Mouse (Mus musculus) left cerebral cortex, postnatal 4 days (tissue): ENCODE results near the gene Treml2. TPM values are rescaled to one million over a fixed set of nuclear protein-coding genes. Genes with fewer than 3 reads are reported as not detected.
"Not testable (repeated sequence)": the region's sequence is repeated elsewhere in the genome, so short reads cannot be mapped to it uniquely, and the experiment has no call there.

Source experiments
- DNase-seq: peaks from one replicate; pipeline ENCODE4 v3.0.0-alpha.2; 2022
- intact Hi-C: fragments of 180-260 bp; cut with DNase I; formaldehyde crosslinking; loops from one replicate; pipeline ENCODE4 v1.15.1; 2025
- total RNA-seq, 2 experiments: library from RNA; stranded (reverse); gene quantifications; 2 replicates each; pipeline ENCODE4 v1.2.3; 2021

Gene Treml2
- total RNA-seq, 2 experiments from 2014 or later: 0.14 to 0.28 TPM

DNA sequence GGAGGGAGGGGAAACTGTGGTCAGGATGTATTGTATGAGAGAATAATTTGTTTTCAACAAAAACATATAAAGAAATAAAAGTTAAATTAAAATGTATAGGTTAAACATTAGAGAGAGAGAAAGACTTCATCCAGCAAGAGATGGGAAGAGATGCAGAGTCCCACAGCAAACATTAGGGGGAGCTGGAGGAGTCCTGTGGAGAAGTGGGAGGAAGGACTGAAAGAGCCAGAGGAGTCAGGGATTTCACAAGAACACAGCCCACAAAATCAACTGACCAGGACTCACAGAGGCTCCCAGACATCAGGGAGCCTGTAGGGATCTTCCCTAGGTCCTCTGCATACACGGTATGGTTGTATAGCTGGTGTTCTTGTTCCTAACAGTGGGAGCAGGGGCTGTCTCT, 12.5 kb upstream of the Treml2 start:
- no peak for DNase-seq
- intact Hi-C loops: no loop called here

DNA sequence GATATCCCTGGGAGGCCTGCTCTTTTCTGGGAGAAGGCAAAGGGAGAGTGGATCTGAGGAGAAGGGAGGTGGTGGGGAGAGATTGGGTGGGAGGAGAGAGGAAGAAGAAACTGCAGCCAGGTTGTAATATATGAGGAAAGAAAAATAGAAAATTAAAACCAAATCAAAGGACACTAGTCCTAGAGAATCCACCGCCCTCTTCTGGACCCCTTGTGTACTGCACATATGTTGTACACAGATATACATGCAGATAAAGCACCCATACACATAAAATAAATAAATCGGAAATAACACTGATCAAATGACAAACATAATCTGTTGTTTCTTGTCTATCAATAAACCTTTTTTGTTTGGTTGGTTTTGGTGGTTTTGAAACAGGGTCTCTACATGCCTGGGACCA, 12.0 kb upstream of the Treml2 start:
- intact Hi-C loops: no loop called here
- DNase-seq: no peak

DNA sequence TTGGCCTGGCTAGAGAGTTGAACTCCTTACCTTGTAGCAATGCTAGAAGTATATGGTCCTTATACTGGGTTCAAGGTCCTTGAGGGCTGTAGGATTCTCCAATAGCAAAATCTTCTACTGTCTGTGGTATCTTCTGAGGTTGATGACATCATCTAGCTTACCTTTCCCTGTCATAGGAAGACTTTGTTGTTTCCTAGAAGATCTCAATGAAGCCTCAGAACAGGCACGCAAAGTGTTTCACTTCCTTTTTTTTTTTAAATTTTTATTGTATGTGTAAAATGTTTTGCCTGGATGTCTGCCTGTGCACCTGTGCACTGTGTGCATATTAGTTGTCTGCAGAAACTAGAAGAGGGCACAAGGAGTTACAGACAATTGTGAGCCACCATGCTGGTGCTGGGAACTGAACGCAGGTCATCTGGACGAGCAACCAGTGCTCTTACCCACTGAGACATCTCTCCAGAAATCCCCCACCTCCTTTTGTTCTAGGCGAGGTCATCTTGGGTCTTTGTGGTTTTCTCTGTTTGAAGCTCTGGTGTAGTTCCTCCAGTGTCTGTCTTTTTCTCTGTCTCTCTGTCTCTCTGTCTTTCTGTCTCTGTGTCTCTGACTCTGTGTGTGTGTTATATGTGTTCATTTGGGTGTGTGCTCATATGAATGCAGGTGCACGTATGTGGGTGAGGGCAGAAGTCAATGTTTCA, 5.7 kb upstream of the Treml2 start:
- intact Hi-C loops: no loop called here
- no peak for DNase-seq

DNA sequence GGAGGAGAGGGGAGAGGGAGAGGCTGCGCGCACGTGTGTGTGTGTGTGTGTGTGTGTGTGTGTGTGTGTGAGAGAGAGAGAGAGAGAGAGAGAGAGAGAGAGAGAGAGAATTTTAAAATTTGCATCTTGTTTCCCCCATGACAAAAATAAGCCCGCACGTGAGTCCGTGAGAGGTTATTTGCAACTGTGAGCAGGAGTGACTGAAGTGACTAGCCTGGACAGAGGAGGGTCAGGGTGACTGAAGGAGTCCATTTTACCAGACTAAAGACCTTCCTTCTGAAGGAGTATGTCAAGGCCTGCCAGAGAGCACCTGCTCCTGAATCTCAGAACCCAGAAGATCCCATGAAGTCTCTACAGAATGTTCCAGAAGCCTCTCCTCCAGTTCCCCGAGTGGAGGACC, 458 bp downstream of the Treml2 start:
- no peak for DNase-seq
- intact Hi-C loops: no loop called here

DNA sequence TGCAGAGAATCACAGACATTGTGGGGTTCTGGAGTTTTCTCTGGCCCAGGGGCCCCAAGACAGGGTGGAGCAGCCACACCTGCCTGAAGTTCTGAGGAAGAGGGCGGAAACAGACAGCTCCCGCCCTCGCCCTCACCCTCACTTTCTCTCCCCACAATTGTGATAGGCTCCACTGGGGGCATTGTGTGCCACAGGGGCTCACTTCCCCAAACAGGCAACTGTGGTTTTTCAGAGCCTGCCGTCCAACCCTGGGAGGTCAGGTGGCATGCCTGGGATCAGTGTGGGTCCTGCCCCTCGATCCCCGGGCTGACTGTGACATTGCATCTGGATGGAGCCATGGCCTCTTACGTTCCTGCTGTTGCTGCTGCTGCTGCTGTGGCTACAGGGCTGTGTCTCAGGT, 901 bp downstream of the Treml2 start:
- DNase-seq: no peak
- intact Hi-C loops: no loop called here

DNA sequence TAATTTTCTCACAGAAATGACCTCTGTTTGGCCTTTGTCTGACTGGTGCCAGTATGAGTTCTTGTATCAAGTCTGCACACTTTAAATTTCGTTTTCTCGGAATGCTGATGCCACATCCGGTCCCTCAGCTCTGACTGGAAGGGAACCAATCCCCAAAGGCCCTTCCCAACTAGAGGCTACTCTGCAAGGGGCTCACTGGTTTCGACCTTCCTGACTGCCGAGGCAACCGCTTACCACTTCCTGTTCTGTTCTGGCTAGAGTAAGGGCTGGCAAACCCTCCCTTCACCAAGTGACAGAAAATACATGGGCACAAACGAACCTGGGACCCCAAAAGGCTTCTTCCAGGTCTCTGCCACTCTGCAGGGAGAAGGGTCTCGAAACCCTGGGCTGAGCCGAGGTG, 1.6 kb downstream of the Treml2 start:
- intact Hi-C loops: no loop called here
- DNase-seq: no peak

DNA sequence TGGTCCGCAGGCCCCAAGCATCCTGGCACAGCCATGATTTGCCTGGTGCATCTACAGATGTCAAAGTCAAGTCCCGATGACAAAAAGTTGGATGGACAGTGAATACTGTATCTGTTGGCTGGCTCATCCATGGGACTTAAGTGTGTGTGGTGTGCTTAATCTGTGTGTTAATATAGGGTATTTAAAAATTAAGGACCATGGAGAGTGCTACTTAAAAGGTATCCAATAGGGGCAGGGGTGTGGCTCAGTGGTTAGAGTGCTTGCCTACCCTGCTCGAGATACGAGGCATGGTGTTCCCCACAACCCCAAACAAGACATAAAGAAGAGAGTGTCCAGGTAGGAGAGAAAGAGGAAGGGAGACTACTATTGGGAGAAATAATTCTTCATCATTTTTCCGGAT, 2.5 kb downstream of the Treml2 start:
- intact Hi-C loops: no loop called here
- no peak for DNase-seq

- DNase-seq: no peak
- intact Hi-C loops: no loop called here
Observed at GRCm38 (mm10) chr17:48312124-48312523, 12.8 kb downstream of the Treml2 start.

- intact Hi-C loops: not testable (repeated sequence)
Observed at GRCm38 (mm10) chr17:48315905-48316579, 16.7 kb downstream of the Treml2 start, which contains the start of gene B430306N03Rik. Gene B430306N03Rik, plus strand, starts transcription at chr17:48316141.

GRCm38 (mm10) chr17:48318686-48319085, 19.4 kb downstream of the Treml2 start:
- DNase-seq: no peak
- intact Hi-C loops: no loop called here

More at GRCm38 (mm10) chr17:48315905-48316579, 16.7 kb downstream of the Treml2 start, which contains the start of gene B430306N03Rik:
- DNase-seq: not testable (repeated sequence)

GRCm38 (mm10) chr17:48321279-48321678, 22.0 kb downstream of the Treml2 start:
- intact Hi-C loops: no loop called here
- DNase-seq: no peak

GRCm38 (mm10) chr17:48323236-48323635, 23.9 kb downstream of the Treml2 start:
- DNase-seq: no peak
- intact Hi-C loops: no loop called here

DNA sequence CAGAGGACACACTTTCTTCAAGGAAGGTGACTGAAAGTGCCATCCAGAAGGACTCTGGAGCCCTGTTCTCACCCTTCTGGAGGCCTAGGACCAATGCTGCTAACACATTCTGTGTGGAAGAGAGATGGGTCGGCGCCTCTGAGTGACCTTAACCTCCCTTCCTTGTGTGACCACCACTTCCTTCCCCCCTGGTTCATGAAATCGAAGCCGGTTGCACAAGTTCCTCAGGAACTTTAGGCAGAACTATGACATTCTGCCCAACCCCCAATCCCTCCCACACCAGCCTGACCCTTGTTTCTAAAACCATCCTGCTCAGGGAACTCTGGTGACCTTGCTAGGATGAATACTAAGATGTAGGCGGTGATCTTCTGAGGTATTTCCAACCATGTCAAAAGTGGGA, 25.0 kb downstream of the Treml2 start:
- no peak for DNase-seq
- intact Hi-C loops: no loop called here

DNA sequence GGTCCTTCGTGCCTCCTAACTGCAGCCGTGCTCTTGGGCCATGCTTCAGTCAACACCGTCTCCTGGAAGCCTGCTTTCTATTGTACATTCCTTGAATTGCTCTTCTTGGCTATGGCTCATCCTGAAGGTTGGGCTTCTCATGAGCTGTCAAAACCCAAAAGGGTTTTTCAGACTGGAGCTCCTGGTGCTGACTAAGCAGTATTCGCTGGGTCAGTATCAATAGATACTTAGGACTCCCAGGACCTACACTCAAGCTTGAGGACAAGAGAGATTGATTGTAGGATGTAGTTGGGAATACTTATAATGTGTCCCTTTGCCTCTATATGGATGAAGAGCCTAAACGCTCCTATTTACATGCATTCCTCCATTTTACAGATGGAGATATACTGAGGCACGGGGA, 25.8 kb downstream of the Treml2 start:
- intact Hi-C loops: no loop called here
- DNase-seq: no peak

GRCm38 (mm10) chr17:48325638-48326037, 26.3 kb downstream of the Treml2 start:
- intact Hi-C loops: no loop called here
- DNase-seq: no peak

DNA sequence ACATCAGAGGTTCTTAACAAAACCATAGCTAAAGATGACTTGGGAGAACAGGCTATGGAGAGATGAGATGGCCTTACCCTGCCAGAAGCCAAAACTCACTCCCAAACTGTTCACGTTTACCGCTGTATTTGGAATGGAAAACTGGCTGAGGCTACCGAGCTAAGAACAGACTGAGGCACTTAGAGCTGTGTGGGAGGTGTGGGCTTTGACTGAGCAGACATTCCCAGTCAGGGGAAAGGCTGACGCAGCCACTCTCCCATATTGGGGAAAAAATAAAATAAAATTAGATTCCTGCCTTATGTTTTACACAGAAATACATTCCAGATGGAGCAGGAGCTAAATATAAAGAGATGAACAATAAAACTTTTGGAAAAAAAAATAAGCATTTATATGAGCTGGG, 27.4 kb downstream of the Treml2 start:
- intact Hi-C loops: no loop called here
- no peak for DNase-seq

GRCm38 (mm10) chr17:48332524-48332923, 33.2 kb downstream of the Treml2 start:
- DNase-seq: no peak
- intact Hi-C loops: no loop called here

- DNase-seq: no peak
- intact Hi-C loops: no loop called here
Observed at GRCm38 (mm10) chr17:48334186-48334585, 34.9 kb downstream of the Treml2 start.

GRCm38 (mm10) chr17:48336857-48337256, 37.6 kb downstream of the Treml2 start:
- intact Hi-C loops: no loop called here
- DNase-seq: peak; percentile 83

DNA sequence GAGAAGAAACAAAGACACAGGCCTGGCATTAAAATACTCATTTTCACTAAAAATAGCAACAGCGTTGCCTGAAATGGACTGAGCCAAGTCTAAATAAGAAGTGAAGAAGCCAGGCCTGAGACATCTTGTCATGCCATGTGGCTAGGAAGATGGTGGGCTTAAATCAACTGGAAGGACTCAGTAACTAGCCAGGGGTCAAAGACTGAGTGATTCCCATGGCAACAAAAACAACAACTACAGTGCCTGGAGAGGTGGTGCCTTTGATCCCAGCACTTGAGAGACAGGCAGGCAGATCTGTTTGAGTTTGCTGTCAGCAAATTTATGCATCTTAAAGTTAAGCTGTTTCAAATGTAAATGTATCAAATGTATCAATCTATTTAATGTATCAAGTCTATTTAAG, 41.0 kb downstream of the Treml2 start:
- no peak for DNase-seq

DNA sequence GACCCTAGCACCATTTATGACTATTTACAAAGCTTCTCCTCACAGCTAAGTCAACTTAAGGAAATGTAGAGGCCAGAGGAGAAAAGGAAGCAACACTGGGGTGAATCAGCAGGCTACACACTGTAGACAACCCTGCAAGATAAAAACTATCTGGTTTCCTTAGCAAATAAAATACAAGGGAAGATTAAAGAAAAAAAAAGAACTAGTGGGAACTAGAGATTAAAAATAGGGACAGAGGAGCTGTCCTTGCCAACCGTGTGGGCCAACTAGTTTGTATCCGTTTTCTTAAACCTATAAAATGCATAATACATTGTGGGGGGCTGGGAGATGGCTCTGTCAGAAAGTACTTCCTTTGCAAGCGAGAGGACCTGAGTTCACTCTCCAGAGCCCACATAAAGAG, 42.6 kb downstream of the Treml2 start:
- intact Hi-C loops: no loop called here

More for the DNA sequence above, 41.0 kb downstream of the Treml2 start:
- intact Hi-C loops: no loop called here

DNA sequence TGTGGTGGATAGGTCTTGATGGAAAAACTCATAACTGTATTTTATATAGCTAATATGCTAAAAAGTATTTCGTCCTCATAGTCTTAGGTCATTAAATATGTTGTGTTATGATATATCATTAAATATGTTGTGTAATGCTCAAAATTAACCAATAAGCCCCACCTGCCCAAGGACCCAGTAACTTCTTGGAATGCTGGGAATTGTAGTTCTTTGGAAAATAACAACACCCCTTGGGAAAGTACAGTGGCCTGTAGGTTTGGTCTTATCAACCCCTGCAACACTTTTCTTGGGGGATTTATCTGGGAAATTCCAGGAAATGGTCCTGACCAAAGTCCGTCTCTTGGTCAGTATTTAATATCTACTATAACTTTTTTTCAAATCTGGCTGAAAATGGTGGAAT, 43.8 kb downstream of the Treml2 start:
- DNase-seq: no peak
- intact Hi-C loops: no loop called here

More for the DNA sequence above, 42.6 kb downstream of the Treml2 start:
- DNase-seq: no peak
